Mouse (Mus musculus) midbrain, postnatal 0 days (tissue): ENCODE measurements around the gene BC024978. TPM values are rescaled to one million over a fixed set of nuclear protein-coding genes. Genes with fewer than 3 reads are reported as not detected.
A peak's percentile ranks its signal among the peaks of the same experiment; 100 is the strongest.
"Not testable (repeated sequence)": the region's sequence is repeated elsewhere in the genome, so short reads cannot be mapped to it uniquely, and the experiment has no call there.

Source experiments
- ATAC-seq: fragments of 200-750 bp; cut with Nextera tagmentation; 2 replicates; pipeline ENCODE4 v1.8.0; 2017; ENCODE audit warnings: moderate number of reproducible peaks, mild to moderate bottlenecking, moderate TSS enrichment, moderate library complexity; ENCODE audit not compliant: low FRiP score
- DNase-seq: peaks from one replicate; pipeline ENCODE4 v3.0.0-alpha.2; 2015; ENCODE audit warnings: low spot score
- H3K27ac ChIP-seq: fragments of 300-500 bp; sonication (generic); 2 replicates; pipeline ENCODE4 v1.5.1; 2014; ENCODE audit warnings: low read depth, mild to moderate bottlenecking, low read length, mixed read lengths
- H3K27me3 ChIP-seq: fragments of 300-500 bp; sonication (generic); 2 replicates; pipeline ENCODE4 v1.6.1; 2014; ENCODE audit warnings: low read length, control low read depth, mixed read lengths; ENCODE audit not compliant: insufficient read depth
- H3K36me3 ChIP-seq: fragments of 300-500 bp; sonication (generic); 2 replicates; pipeline ENCODE4 v1.6.1; 2014; ENCODE audit warnings: low read length, control low read depth, mixed read lengths; ENCODE audit not compliant: insufficient read depth
- H3K4me1 ChIP-seq: fragments of 300-500 bp; sonication (generic); 2 replicates; pipeline ENCODE4 v1.6.1; 2014; ENCODE audit warnings: mild to moderate bottlenecking, control low read depth, antibody characterized with exemption, low read length, mixed read lengths; ENCODE audit not compliant: insufficient read depth
- H3K4me2 ChIP-seq: fragments of 300-500 bp; sonication (generic); 2 replicates; pipeline ENCODE4 v1.6.1; 2014; ENCODE audit warnings: low read depth, mild to moderate bottlenecking, low read length, mixed read lengths; ENCODE audit not compliant: poor library complexity, severe bottlenecking
- H3K4me3 ChIP-seq: fragments of 300-500 bp; sonication (generic); 2 replicates; pipeline ENCODE4 v1.5.1; 2014; ENCODE audit warnings: low read depth, mild to moderate bottlenecking, low read length, moderate library complexity
- H3K9ac ChIP-seq: fragments of 300-500 bp; sonication (generic); replicated peaks from 2 replicates; pipeline ENCODE4 v1.6.1; 2014; ENCODE audit warnings: mild to moderate bottlenecking, low read length, moderate library complexity, mixed read lengths; ENCODE audit not compliant: poor library complexity, severe bottlenecking
- H3K9me3 ChIP-seq: fragments of 300-500 bp; sonication (generic); 2 replicates; pipeline ENCODE4 v1.6.1; 2016; ENCODE audit warnings: low read length, control low read depth
- CTCF ChIP-seq: IDR thresholded peaks from 2 replicates; pipeline ENCODE4 v1.5.1; 2016; ENCODE audit warnings: antibody characterized with exemption, mild to moderate bottlenecking
- WGBS: fragments of 180-500 bp; shearing (Covaris S2); extraction: QIAGEN DNeasy Blood & Tissue Kit; methylation state at CpG from one replicate; pipeline ENCODE4 v1.1.7; 2014; 5-methylcytosine and 5-hydroxymethylcytosine counted together
- polyA plus RNA-seq: library from polyadenylated mRNA; unstranded; fragments of >200 nt; fragmentation: Nextera tagmentation; extraction: Ambion mirVana; gene quantifications from 2 replicates; pipeline ENCODE4 v1.2.1, GENCODE M21; 2015
- total RNA-seq: library from RNA; depleted of rRNA; stranded (reverse); fragments of >200 nt; gene quantifications from 2 replicates; pipeline ENCODE4 v1.2.3, GENCODE M21; 2014

Gene BC024978
- total and polyA plus RNA-seq, 2 experiments from 2014 or later: 2.8 to 8.7 TPM

GRCm38 (mm10) chr7:27238568-27238967, 43.0 kb downstream of the BC024978 start:
- Histone ChIP-seq H3K4me1 (peaks cover 8% of the 10 kb centered on the region), H3K27me3 (no peaks in the 10 kb centered on the region), H3K9ac (no peak overlapping the region), H3K36me3 (peaks cover 36% of the 10 kb centered on the region), H3K4me3 (no peak overlapping the region), H3K9me3 (no peaks in the 10 kb centered on the region), H3K27ac (no peak overlapping the region), H3K4me2 (no peak overlapping the region)
- 89% methylated on average over 5 of the region's 5 CpGs for WGBS
- ATAC-seq (no peak), DNase-seq (no peak)
- TF ChIP-seq CTCF: no peak

DNA sequence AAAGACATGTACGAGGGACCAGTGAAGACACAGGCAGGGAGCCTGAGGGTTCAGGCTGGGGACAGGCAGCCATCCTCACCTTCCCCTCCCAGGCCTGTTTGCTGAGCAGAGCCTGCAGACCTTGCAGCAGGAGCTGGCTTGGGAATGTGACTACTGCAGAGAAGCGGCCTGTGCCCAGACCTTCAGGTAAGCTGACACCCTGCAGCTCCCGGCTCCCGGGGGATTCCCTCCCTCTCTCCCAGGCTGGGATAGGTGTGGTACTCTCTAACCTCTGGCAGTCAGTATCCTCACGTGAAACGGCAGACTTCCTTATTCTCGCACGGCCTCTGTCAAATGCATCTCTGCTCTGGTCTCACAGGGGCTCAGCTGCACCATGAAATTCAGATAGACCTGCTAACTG, 47.6 kb downstream of the BC024978 start:
- peaks cover 42% of the 10 kb centered on the region for H3K36me3 ChIP-seq

DNA sequence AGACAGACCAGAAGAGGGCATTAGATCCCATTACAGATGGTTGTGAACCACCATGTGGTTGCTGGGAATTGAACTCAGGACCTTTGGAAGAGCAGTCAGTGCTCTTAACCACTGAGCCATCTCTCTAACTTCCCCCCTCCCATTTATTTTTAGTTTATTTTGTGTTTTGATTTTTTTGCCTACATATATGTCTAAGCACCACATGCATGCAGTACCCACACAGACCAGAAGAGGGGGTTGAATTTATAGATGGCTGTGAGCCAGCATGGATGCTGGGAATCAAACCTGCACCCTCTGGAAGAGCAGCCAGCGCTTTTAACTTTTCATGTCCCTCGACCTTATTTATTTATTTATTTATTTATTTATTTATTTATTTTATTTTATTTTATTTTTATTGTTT, 48.5 kb downstream of the BC024978 start:
- H3K9ac ChIP-seq, H3K27ac ChIP-seq, DNase-seq, H3K4me3 ChIP-seq, ATAC-seq, H3K27me3 ChIP-seq, H3K4me2 ChIP-seq, H3K4me1 ChIP-seq, H3K9me3 ChIP-seq: not testable (repeated sequence)
- 80% methylated on average over 2 of the region's 2 CpGs for WGBS
- peak; percentile 58 for TF ChIP-seq CTCF
- peaks cover 42% of the 10 kb centered on the region for H3K36me3 ChIP-seq

More for the DNA sequence above, 47.6 kb downstream of the BC024978 start:
- DNase-seq (no peak), ATAC-seq (no peak)
- H3K4me3 ChIP-seq: no peak overlapping the region
- no peak overlapping the region for H3K27ac ChIP-seq
- WGBS: 76% methylated on average over 8 of the region's 8 CpGs
- H3K27me3 ChIP-seq: no peaks in the 10 kb centered on the region
- no peaks in the 10 kb centered on the region for H3K4me1 ChIP-seq
- no peak for TF ChIP-seq CTCF
- no peak overlapping the region for H3K9ac ChIP-seq
- no peak overlapping the region for H3K4me2 ChIP-seq
- no peaks in the 10 kb centered on the region for H3K9me3 ChIP-seq

- H3K4me3 ChIP-seq: no peak overlapping the region
- no peak overlapping the region for H3K9ac ChIP-seq
- H3K9me3 ChIP-seq: no peaks in the 10 kb centered on the region
- no peaks in the 10 kb centered on the region for H3K27me3 ChIP-seq
- DNase-seq (peak; percentile 40), ATAC-seq (no peak)
- peak; percentile 64 for TF ChIP-seq CTCF
- no peaks in the 10 kb centered on the region for H3K4me1 ChIP-seq
- no peak overlapping the region for H3K4me2 ChIP-seq
- 0 out of 2 replicates have a peak, but pooled peaks cover 14% of the 10 kb centered on the region for H3K36me3 ChIP-seq
- 95% methylated on average over 2 of the region's 2 CpGs for WGBS
- H3K27ac ChIP-seq: no peak overlapping the region
These were observed 53.6 kb downstream of the BC024978 start for GRCm38 (mm10) chr7:27249146-27249545.

- no peak overlapping the region for H3K4me3 ChIP-seq
- H3K27me3 ChIP-seq: no peaks in the 10 kb centered on the region
- 84% methylated on average over 5 of the region's 5 CpGs for WGBS
- H3K27ac ChIP-seq: no peak overlapping the region
- H3K36me3 ChIP-seq: peaks cover 16% of the 10 kb centered on the region; the same call in 1 of the 2 replicates
- no peaks in the 10 kb centered on the region for H3K9me3 ChIP-seq
- DNase-seq (peak; percentile 15), ATAC-seq (no peak)
- H3K9ac ChIP-seq: no peak overlapping the region
- no peaks in the 10 kb centered on the region for H3K4me1 ChIP-seq
- H3K4me2 ChIP-seq: no peak overlapping the region
- TF ChIP-seq CTCF: no peak
These were observed 54.3 kb downstream of the BC024978 start for GRCm38 (mm10) chr7:27249928-27250327.

DNA sequence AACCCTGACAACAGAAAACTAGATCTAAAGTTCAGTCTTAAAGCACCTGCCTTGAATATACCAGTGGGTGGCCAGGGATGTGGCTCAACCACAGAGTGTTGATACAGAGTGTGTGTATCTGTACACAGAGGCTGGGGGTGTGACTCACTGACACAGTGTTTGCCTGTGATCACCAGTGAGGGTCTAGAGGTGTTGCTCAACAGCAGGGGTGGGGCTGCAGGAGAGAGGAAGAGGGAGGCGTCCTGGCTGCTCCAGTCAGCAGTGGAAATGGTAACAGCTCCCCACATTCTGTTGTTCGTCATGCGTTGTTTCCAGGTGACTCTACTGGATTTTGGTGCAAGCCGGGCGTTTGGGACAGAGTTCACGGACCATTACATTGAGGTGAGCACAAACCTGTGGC, 56.4 kb downstream of the BC024978 start:
- Histone ChIP-seq H3K9ac (no peak overlapping the region), H3K4me1 (no peaks in the 10 kb centered on the region), H3K27me3 (no peaks in the 10 kb centered on the region), H3K36me3 (peaks cover 12% of the 10 kb centered on the region; the same call in 1 of the 2 replicates), H3K4me2 (no peak overlapping the region), H3K4me3 (no peak overlapping the region), H3K9me3 (no peaks in the 10 kb centered on the region), H3K27ac (no peak overlapping the region)
- WGBS: 94% methylated on average over 6 of the region's 6 CpGs
- ATAC-seq (no peak), DNase-seq (no peak)
- no peak for TF ChIP-seq CTCF
